Mouse (Mus musculus): ENCODE results near the gene Ttc26. TPM values are rescaled to one million over a fixed set of nuclear protein-coding genes. Genes with fewer than 3 reads are reported as not detected.

The Ttc26 gene
- total RNA-seq (2014; rRNA removed) (7.5 and 8.6 TPM in 2 replicates), polyA plus RNA-seq (2015; fragmentation: Nextera tagmentation; extraction: Ambion mirVana) (2.8 and 3.3 TPM in 2 replicates)

GRCm38 (mm10) chr6:38381129-38381771, at the start of gene Ttc26:
TSS of gene Ttc26 (plus strand) at chr6:38381469.
- H3K27ac ChIP-seq (ENCODE audit: low read depth, low read length): peak within 1 kb of the TSS; percentile 84
- no peaks in the 10 kb centered on the region for H3K9me3 ChIP-seq (ENCODE audit: low read length)
- WGBS: under 1% methylated on average over 26 of the region's 26 CpGs
- H3K4me3 ChIP-seq (ENCODE audit: low read depth, low read length): peak within 1 kb of the TSS; percentile 64
- H3K36me3 ChIP-seq (ENCODE audit: insufficient read depth, low read length): peaks cover 7% of the 10 kb centered on the region; the same call in 1 of the 2 replicates
- no peaks in the 10 kb centered on the region; the same call in 1 of the 2 replicates for H3K27me3 ChIP-seq (ENCODE audit: insufficient read depth, low read length)
- H3K4me2 ChIP-seq (ENCODE audit: low read depth, low read length, poor library complexity, severe bottlenecking): peak within 1 kb of the TSS; percentile 73
- H3K4me1 ChIP-seq (ENCODE audit: insufficient read depth, low read length): peaks cover 6% of the 10 kb centered on the region; the same call in 1 of the 2 replicates
- DNase-seq (ENCODE audit: low spot score) (peak; percentile 94), ATAC-seq (ENCODE audit: low FRiP score) (peak; percentile 92)
- peak within 1 kb of the TSS; percentile 59 for H3K9ac ChIP-seq (replicated peaks; ENCODE audit: low read length, poor library complexity, severe bottlenecking)
- TF ChIP-seq CTCF (IDR thresholded peaks at IDR 0.05): peak; percentile 12; the same call in 1 of the 2 replicates

GRCm38 (mm10) chr6:38335264-38335663, 46.0 kb upstream of the Ttc26 start:
- Histone ChIP-seq H3K27me3 (ENCODE audit: insufficient read depth, low read length) (no peaks in the 10 kb centered on the region), H3K27ac (ENCODE audit: low read depth, low read length) (no peak overlapping the region), H3K4me3 (ENCODE audit: low read depth, low read length) (no peak overlapping the region), H3K36me3 (ENCODE audit: insufficient read depth, low read length) (no peaks in the 10 kb centered on the region), H3K4me2 (ENCODE audit: low read depth, low read length, poor library complexity, severe bottlenecking) (no peak overlapping the region), H3K4me1 (ENCODE audit: insufficient read depth, low read length) (no peaks in the 10 kb centered on the region), H3K9me3 (ENCODE audit: low read length) (no peaks in the 10 kb centered on the region), H3K9ac (replicated peaks; ENCODE audit: low read length, poor library complexity, severe bottlenecking) (no peak overlapping the region)
- WGBS: 88% methylated on average over 6 of the region's 6 CpGs
- no peak for TF ChIP-seq CTCF (IDR thresholded peaks at IDR 0.05)
- ATAC-seq (ENCODE audit: low FRiP score): no peak
- no peak for DNase-seq (ENCODE audit: low spot score)

GRCm38 (mm10) chr6:38337166-38337705, 44.0 kb upstream of the Ttc26 start:
- Histone ChIP-seq H3K9ac (replicated peaks; ENCODE audit: low read length, poor library complexity, severe bottlenecking) (no peak overlapping the region), H3K4me1 (ENCODE audit: insufficient read depth, low read length) (no peaks in the 10 kb centered on the region), H3K36me3 (ENCODE audit: insufficient read depth, low read length) (no peaks in the 10 kb centered on the region), H3K27ac (ENCODE audit: low read depth, low read length) (no peak overlapping the region), H3K4me3 (ENCODE audit: low read depth, low read length) (no peak overlapping the region), H3K27me3 (ENCODE audit: insufficient read depth, low read length) (no peaks in the 10 kb centered on the region), H3K4me2 (ENCODE audit: low read depth, low read length, poor library complexity, severe bottlenecking) (no peak overlapping the region), H3K9me3 (ENCODE audit: low read length) (no peaks in the 10 kb centered on the region)
- WGBS: 87% methylated on average over 4 of the region's 4 CpGs
- ATAC-seq (ENCODE audit: low FRiP score): no peak
- no peak for TF ChIP-seq CTCF (IDR thresholded peaks at IDR 0.05)
- DNase-seq (ENCODE audit: low spot score): no peak

GRCm38 (mm10) chr6:38337951-38338350, 43.3 kb upstream of the Ttc26 start:
- no peaks in the 10 kb centered on the region for H3K9me3 ChIP-seq (ENCODE audit: low read length)
- no peak overlapping the region for H3K9ac ChIP-seq (replicated peaks; ENCODE audit: low read length, poor library complexity, severe bottlenecking)
- WGBS: 91% methylated on average over 6 of the region's 6 CpGs
- TF ChIP-seq CTCF (IDR thresholded peaks at IDR 0.05): no peak
- DNase-seq (ENCODE audit: low spot score): no peak
- H3K27ac ChIP-seq (ENCODE audit: low read depth, low read length): no peak overlapping the region
- no peak overlapping the region for H3K4me2 ChIP-seq (ENCODE audit: low read depth, low read length, poor library complexity, severe bottlenecking)
- H3K27me3 ChIP-seq (ENCODE audit: insufficient read depth, low read length): no peaks in the 10 kb centered on the region
- no peaks in the 10 kb centered on the region for H3K4me1 ChIP-seq (ENCODE audit: insufficient read depth, low read length)
- H3K4me3 ChIP-seq (ENCODE audit: low read depth, low read length): no peak overlapping the region
- no peak for ATAC-seq (ENCODE audit: low FRiP score)
- H3K36me3 ChIP-seq (ENCODE audit: insufficient read depth, low read length): no peaks in the 10 kb centered on the region

- 72% methylated on average over 2 of the region's 2 CpGs for WGBS
- Histone ChIP-seq H3K27ac (ENCODE audit: low read depth, low read length) (no peak overlapping the region), H3K4me3 (ENCODE audit: low read depth, low read length) (no peak overlapping the region), H3K9me3 (ENCODE audit: low read length) (no peaks in the 10 kb centered on the region), H3K9ac (replicated peaks; ENCODE audit: low read length, poor library complexity, severe bottlenecking) (no peak overlapping the region), H3K4me2 (ENCODE audit: low read depth, low read length, poor library complexity, severe bottlenecking) (no peak overlapping the region), H3K27me3 (ENCODE audit: insufficient read depth, low read length) (no peaks in the 10 kb centered on the region), H3K4me1 (ENCODE audit: insufficient read depth, low read length) (no peaks in the 10 kb centered on the region), H3K36me3 (ENCODE audit: insufficient read depth, low read length) (no peaks in the 10 kb centered on the region)
- TF ChIP-seq CTCF (IDR thresholded peaks at IDR 0.05): no peak
- DNase-seq (ENCODE audit: low spot score) (no peak), ATAC-seq (ENCODE audit: low FRiP score) (no peak)
Observed at GRCm38 (mm10) chr6:38339078-38339477, 42.2 kb upstream of the Ttc26 start.

Measured in midbrain, postnatal 0 days (tissue).